Mouse (Mus musculus): Measurements from ENCODE around the gene Aaed1. TPM values are rescaled to one million over a fixed set of nuclear protein-coding genes. Genes with fewer than 3 reads are reported as not detected.

The Aaed1 gene
- polyA plus RNA-seq, 1 experiment from 2014 or later = 20.9 TPM

DNA sequence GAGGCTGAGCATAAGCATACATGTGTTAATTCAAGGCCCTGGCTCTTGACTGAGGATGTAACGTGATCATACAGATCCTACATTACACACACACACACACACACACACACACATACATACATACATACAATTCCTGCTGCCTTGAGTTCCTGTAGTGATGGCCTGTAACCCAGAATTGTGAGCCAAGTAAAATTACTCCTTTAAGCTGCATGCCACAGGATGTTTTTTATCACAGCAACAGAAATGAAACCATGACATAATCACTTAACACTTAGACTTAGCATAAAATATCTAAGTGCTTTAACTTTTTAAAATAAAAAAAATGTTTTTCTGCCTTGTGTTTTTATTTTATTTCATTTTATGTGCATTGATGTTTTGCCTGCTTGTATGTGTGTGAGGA is 13.4 kb downstream of the Aaed1 start:
- peaks cover 10% of the 10 kb centered on the region; the same call in 1 of the 2 replicates for H3K36me3 ChIP-seq
- H3K9ac ChIP-seq = no peak overlapping the region
- no peaks in the 10 kb centered on the region for H3K27me3 ChIP-seq
- no peaks in the 10 kb centered on the region for H3K9me3 ChIP-seq
- 89% methylated on average over 1 of the region's 1 CpGs for WGBS
- no peak overlapping the region for H3K27ac ChIP-seq (replicated peaks)
- no peaks in the 10 kb centered on the region for H3K4me1 ChIP-seq (replicated peaks)
- no peak overlapping the region for H3K4me2 ChIP-seq
- no peak overlapping the region for H3K4me3 ChIP-seq
- ATAC-seq (ENCODE audit: low read depth) = no peak

- 55% methylated on average over 4 of the region's 4 CpGs for WGBS
- ATAC-seq (ENCODE audit: low read depth) = no peak
- no peak overlapping the region for H3K4me2 ChIP-seq
These were observed 25.7 kb downstream of the Aaed1 start for GRCm38 (mm10) chr13:64286791-64287190.

DNA sequence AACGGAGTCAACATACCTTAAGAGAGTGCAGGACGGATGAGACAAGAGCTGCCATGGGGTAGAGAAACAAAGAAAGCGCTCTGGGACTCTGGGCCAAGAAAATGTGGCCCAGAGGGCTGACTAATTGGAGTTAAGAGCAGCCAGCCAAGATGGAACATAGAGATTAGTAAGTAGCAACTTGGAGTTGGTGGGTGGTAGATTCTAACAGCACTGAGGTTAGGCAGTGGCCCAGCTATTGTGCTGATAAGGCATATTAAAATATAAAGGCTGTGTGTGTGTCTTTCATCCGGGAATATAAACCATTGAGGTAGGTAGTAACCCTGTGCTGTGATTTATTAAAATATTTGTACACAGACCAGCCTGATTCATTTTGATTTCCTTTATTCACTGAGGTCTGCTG is 26.2 kb downstream of the Aaed1 start:
- WGBS = 79% methylated on average over 4 of the region's 4 CpGs
- Histone ChIP-seq H3K9ac (no peak overlapping the region), H3K9me3 (peaks cover 3% of the 10 kb centered on the region; the same call in 1 of the 2 replicates), H3K27me3 (no peaks in the 10 kb centered on the region), H3K27ac (replicated peaks) (no peak overlapping the region), H3K4me1 (replicated peaks) (no peaks in the 10 kb centered on the region), H3K36me3 (no peaks in the 10 kb centered on the region), H3K4me2 (no peak overlapping the region), H3K4me3 (no peak overlapping the region)
- no peak for ATAC-seq (ENCODE audit: low read depth)

More at GRCm38 (mm10) chr13:64286791-64287190, 25.7 kb downstream of the Aaed1 start:
- H3K9ac ChIP-seq = no peak overlapping the region
- no peak overlapping the region for H3K27ac ChIP-seq (replicated peaks)
- no peaks in the 10 kb centered on the region for H3K36me3 ChIP-seq
- H3K9me3 ChIP-seq = peaks cover 3% of the 10 kb centered on the region; the same call in 1 of the 2 replicates
- H3K4me1 ChIP-seq (replicated peaks) = no peaks in the 10 kb centered on the region
- no peaks in the 10 kb centered on the region for H3K27me3 ChIP-seq
- no peak overlapping the region for H3K4me3 ChIP-seq

DNA sequence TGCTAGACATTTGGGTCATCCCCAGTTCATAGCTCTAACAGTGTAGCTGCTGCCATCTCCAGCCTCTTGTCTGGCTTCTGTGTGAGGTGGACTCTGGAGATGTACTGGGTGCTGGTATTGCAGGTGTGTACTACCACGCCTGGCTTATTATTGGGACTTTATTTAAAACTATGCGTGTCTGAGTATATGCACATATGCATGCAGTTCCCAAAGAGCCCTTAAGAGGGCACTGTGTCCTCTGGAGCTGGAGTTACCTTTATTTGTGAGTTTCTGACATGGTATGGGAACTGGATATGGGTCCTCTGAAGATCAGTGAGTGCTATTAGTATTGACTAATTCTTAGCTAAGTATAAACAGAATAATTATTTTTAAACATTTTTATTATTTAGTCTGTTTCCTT is 27.8 kb downstream of the Aaed1 start:
- Histone ChIP-seq H3K27me3 (no peaks in the 10 kb centered on the region), H3K4me2 (no peak overlapping the region), H3K4me1 (replicated peaks) (no peaks in the 10 kb centered on the region), H3K36me3 (no peaks in the 10 kb centered on the region), H3K9ac (no peak overlapping the region), H3K9me3 (peaks cover 3% of the 10 kb centered on the region; the same call in 1 of the 2 replicates), H3K4me3 (no peak overlapping the region), H3K27ac (replicated peaks) (no peak overlapping the region)
- no peak for ATAC-seq (ENCODE audit: low read depth)
- WGBS = 97% methylated on average over 2 of the region's 2 CpGs

DNA sequence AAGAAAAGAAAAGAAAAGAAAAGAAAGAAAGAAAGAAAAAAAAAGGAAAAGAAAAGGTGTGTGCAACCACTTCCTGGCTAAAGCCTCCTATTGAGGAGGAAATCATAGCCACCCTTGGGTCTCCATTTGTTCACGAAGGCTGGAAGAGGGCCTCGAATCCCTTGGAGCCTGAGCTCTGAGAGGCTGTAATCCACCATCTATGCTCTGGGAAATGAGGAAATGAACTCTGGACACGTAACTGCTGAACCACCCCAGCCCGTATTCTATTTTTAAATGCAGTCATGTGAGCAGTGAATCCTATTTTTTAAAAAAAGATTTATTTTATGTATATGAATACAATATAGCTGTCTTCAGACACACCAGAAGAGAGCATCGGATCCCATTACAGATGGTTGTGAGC is 31.6 kb downstream of the Aaed1 start:
- H3K9ac ChIP-seq = no peak overlapping the region
- 90% methylated on average over 5 of the region's 5 CpGs for WGBS
- no peaks in the 10 kb centered on the region for H3K4me1 ChIP-seq (replicated peaks)
- no peak overlapping the region for H3K27ac ChIP-seq (replicated peaks)
- H3K4me3 ChIP-seq = no peak overlapping the region
- no peak overlapping the region for H3K4me2 ChIP-seq
- H3K27me3 ChIP-seq = peaks cover 21% of the 10 kb centered on the region
- H3K9me3 ChIP-seq = peaks cover 3% of the 10 kb centered on the region; the same call in 1 of the 2 replicates
- no peak for ATAC-seq (ENCODE audit: low read depth)
- H3K36me3 ChIP-seq = no peaks in the 10 kb centered on the region

- Histone ChIP-seq H3K27me3 (peaks cover 42% of the 10 kb centered on the region), H3K4me2 (peak overlapping the region; percentile 99), H3K4me3 (peak overlapping the region; percentile 80), H3K4me1 (replicated peaks) (peaks cover 22% of the 10 kb centered on the region), H3K9me3 (no peaks in the 10 kb centered on the region), H3K36me3 (no peaks in the 10 kb centered on the region), H3K27ac (replicated peaks) (no peak overlapping the region), H3K9ac (no peak overlapping the region)
- 18% methylated on average over 9 of the region's 9 CpGs for WGBS
- no peak for ATAC-seq (ENCODE audit: low read depth)
These were observed 36.8 kb downstream of the Aaed1 start for GRCm38 (mm10) chr13:64275754-64276127.

DNA sequence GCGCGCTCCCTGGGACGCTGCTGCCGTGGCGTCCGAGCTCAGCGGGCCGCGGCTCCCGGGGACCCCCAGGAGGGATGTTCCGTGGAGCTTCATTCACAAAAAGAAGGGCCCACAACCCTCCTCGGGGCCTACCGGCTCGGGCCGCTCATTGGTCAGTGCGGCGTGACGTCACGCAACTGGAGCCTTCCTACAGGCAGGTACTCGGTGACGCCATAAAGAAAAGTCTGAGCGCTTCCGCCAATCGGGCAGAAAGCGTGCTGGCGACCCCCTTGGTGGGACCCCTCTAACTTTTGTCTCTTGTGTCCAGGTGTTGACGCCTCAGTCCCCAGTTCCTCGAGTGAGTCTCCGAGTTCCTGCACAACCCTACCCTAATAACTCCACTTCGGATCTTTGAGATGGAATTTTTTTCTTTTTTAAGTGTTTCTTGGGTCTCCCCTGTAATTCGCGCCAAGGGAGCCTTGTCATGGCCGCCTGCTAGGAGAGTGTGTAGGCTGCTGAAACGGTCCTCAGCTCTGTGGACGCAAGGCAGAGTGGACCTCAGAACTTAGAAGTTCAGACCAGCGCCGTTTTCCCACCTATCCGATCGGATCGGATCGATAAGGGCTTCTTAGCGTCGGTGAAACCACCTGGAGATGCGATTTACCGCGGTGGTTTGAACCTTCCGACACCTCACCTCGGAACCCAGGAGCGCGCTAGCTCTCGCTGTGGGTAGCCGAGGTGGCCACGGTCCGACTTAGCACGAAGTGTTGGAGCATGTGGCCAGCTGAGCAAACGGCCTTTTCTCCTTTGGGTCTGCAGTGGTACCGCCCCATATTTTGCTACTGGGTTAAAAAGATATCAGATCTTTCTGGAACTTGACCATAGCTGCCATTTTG is 37.4 kb downstream of the Aaed1 start, which contains the start of gene Cdc14b:
TSS of gene Cdc14b (minus strand) at position 412 of the 875 bp plus-strand sequence.
- Histone ChIP-seq H3K36me3 (no peaks in the 10 kb centered on the region), H3K9ac (peak within 1 kb of the TSS; percentile 76), H3K27me3 (peaks cover 42% of the 10 kb centered on the region), H3K9me3 (no peaks in the 10 kb centered on the region), H3K4me1 (replicated peaks) (peaks cover 22% of the 10 kb centered on the region), H3K4me2 (peak within 1 kb of the TSS; percentile 99), H3K4me3 (peak within 1 kb of the TSS; percentile 80), H3K27ac (replicated peaks) (no peak within 1 kb of the TSS)
- WGBS = 1% methylated on average over 54 of the region's 57 CpGs
- ATAC-seq (ENCODE audit: low read depth) = peak; percentile 96

DNA sequence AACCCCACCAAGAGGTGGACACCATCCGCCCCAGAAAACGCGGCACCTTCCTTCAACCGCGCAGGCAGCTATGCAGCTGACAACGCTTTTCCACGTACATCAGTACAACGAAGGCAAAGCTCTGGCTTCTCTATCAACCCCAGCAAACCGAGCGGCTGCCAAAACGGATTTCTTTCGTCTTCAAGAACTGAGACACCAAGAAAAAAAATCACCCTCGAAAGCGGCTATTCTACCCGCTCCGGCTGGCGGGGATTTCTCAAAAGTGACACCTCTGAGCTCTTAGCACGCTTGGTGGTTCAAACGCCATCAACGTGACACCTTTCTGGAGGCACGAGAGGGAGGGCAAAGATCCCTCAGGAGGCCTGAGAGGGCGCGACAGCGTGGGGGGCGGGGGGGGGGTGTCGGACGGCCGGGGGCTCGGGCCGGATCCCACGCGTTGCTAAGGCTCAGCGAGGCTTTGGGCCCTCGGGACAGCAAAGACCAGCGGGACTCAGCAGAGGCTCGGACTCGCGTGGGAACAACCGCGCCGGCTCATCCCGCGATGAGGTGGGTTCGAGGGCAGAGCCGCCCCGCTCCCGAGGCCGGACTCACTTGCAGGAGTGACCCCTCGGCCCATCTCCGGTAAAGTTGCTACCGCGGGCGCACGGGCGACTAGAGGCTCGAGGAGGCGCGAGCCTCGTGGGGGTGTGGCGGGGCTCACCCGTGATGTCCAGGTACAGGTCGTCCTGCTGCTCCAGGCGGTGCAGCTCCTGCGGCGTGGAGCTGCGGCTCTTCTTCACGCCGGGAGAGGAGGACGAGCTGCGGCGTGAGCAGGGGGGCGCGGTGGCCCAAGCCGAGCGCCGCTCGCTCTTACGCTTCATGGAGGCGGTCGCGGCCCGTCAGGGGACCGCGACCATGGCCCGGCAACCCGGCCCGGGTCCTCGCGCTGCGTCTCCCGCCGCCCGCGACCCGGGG is 38.3 kb downstream of the Aaed1 start:
- peaks cover 42% of the 10 kb centered on the region for H3K27me3 ChIP-seq
- H3K36me3 ChIP-seq = no peaks in the 10 kb centered on the region
- WGBS = under 1% methylated on average over 90 of the region's 95 CpGs
- H3K4me1 ChIP-seq (replicated peaks) = peaks cover 22% of the 10 kb centered on the region
- H3K9me3 ChIP-seq = no peaks in the 10 kb centered on the region
- peak overlapping the region; percentile 80 for H3K4me3 ChIP-seq
- ATAC-seq (ENCODE audit: low read depth) = peak; percentile 85
- no peak overlapping the region for H3K27ac ChIP-seq (replicated peaks)
- H3K9ac ChIP-seq = peak overlapping the region; percentile 76
- H3K4me2 ChIP-seq = peak overlapping the region; percentile 99

DNA sequence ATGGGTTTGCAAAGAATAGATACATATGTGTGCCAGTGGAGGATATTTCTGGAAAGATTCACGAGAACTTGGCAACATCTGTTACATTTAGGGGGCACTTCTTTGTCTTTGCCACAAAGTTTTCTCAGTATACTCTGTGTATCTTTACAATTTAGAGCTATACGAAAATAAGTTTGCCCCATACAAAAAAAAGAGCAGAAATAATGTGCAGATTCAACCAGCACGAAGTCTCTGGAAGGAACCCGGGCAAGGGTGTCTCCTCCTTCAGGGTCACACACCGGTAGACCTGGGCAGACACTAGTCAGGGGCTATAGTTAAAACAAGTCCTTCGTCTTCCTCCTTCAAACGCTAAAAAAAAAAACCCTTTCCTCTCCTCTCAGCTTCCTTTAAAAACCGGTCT is 39.2 kb downstream of the Aaed1 start:
- 56% methylated on average over 8 of the region's 8 CpGs for WGBS
- H3K9ac ChIP-seq = peak overlapping the region; percentile 76; the same call in 1 of the 2 replicates
- no peaks in the 10 kb centered on the region for H3K36me3 ChIP-seq
- ATAC-seq (ENCODE audit: low read depth) = no peak
- peaks cover 22% of the 10 kb centered on the region for H3K4me1 ChIP-seq (replicated peaks)
- peak overlapping the region; percentile 80; the same call in 1 of the 2 replicates for H3K4me3 ChIP-seq
- H3K4me2 ChIP-seq = peak overlapping the region; percentile 99
- H3K27me3 ChIP-seq = peaks cover 41% of the 10 kb centered on the region
- H3K9me3 ChIP-seq = no peaks in the 10 kb centered on the region
- no peak overlapping the region for H3K27ac ChIP-seq (replicated peaks)

GRCm38 (mm10) chr13:64268384-64268783 is 44.1 kb downstream of the Aaed1 start:
- ATAC-seq (ENCODE audit: low read depth) = no peak
- Histone ChIP-seq H3K4me3 (no peak overlapping the region), H3K9me3 (no peaks in the 10 kb centered on the region), H3K27ac (replicated peaks) (no peak overlapping the region), H3K4me1 (replicated peaks) (peaks cover 8% of the 10 kb centered on the region; the same call in 1 of the 2 replicates), H3K27me3 (peaks cover 8% of the 10 kb centered on the region), H3K9ac (no peak overlapping the region), H3K36me3 (no peaks in the 10 kb centered on the region), H3K4me2 (no peak overlapping the region)
- WGBS = 51% methylated on average over 4 of the region's 4 CpGs

- peaks cover 6% of the 10 kb centered on the region; the same call in 1 of the 2 replicates for H3K4me1 ChIP-seq (replicated peaks)
- H3K27me3 ChIP-seq = no peaks in the 10 kb centered on the region
- H3K4me2 ChIP-seq = no peak overlapping the region
- 20% methylated on average over 9 of the region's 9 CpGs for WGBS
- no peak overlapping the region for H3K4me3 ChIP-seq
- no peaks in the 10 kb centered on the region for H3K9me3 ChIP-seq
- no peaks in the 10 kb centered on the region for H3K36me3 ChIP-seq
- no peak overlapping the region for H3K27ac ChIP-seq (replicated peaks)
- no peak overlapping the region for H3K9ac ChIP-seq
- ATAC-seq (ENCODE audit: low read depth) = 0 out of 2 replicates have a peak, but pooled peaks have one; percentile 36
These were observed 45.4 kb downstream of the Aaed1 start for GRCm38 (mm10) chr13:64267151-64267550.

DNA sequence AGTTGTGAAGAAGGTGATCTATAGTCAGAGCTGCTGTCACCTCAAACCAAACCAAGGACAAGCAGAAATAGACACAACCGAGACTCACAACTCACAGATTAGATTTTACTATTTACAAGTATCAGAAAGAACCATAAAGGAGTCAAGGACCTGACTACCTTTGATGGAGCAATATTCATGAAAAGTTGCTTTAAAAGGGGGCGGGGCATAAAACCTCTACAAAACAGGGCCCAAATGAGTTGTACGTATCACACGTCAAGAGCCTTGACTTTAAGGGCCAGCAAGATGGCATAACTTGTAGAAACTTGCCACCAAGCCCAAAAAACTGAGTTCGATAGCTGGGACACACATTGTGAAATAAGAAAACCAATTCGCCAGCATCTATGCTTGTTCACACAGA is 47.9 kb downstream of the Aaed1 start:
- no peak for ATAC-seq (ENCODE audit: low read depth)
- Histone ChIP-seq H3K9ac (no peak overlapping the region), H3K4me2 (no peak overlapping the region), H3K4me1 (replicated peaks) (peaks cover 6% of the 10 kb centered on the region; the same call in 1 of the 2 replicates), H3K36me3 (no peaks in the 10 kb centered on the region), H3K9me3 (no peaks in the 10 kb centered on the region), H3K4me3 (no peak overlapping the region), H3K27me3 (no peaks in the 10 kb centered on the region), H3K27ac (replicated peaks) (no peak overlapping the region)
- 96% methylated on average over 6 of the region's 6 CpGs for WGBS

Measured in neural tube, embryonic 13.5 days (tissue).